In genomic region chr11:12037075-12037686, GRCm38 (mm10) we compare ENCODE assay signal across 8 mouse cellular contexts. TPM values are rescaled to one million over a fixed set of nuclear protein-coding genes. Genes with fewer than 3 reads are reported as not detected.
DNase-seq lines count a peak whose midpoint lies in the region; ATAC-seq lines count a peak whose summit lies in the region.

No protein-coding gene starts in this region.

- peak; percentile 75 for ATAC-seq in embryonic facial prominence, embryonic 13.5 days (ENCODE audit: insufficient number of reproducible peaks, insufficient read depth, low FRiP score, low TSS enrichment, low read depth)
- peak; percentile 67 for ATAC-seq in heart, embryonic 13.5 days (ENCODE audit: extremely low read depth, insufficient number of reproducible peaks, low FRiP score, low TSS enrichment)
- ATAC-seq in kidney, embryonic 16.5 days (ENCODE audit: low FRiP score, low TSS enrichment) = peak; percentile 86

- peak overlapping the region; percentile 67 for H3K4me2 ChIP-seq in embryonic facial prominence, embryonic 13.5 days
- peak overlapping the region; percentile 71 for H3K4me2 ChIP-seq in heart, embryonic 13.5 days
- peak overlapping the region; percentile 65 for H3K4me2 ChIP-seq in kidney, embryonic 16.5 days (replicated peaks; ENCODE audit: low read depth, low read length)

- peaks cover 6% of the 10 kb centered on the region; the same call in 1 of the 2 replicates for H3K4me1 ChIP-seq in embryonic facial prominence, embryonic 13.5 days
- H3K4me1 ChIP-seq in heart, embryonic 13.5 days = peaks cover 19% of the 10 kb centered on the region
- H3K4me1 ChIP-seq in kidney, embryonic 16.5 days (ENCODE audit: insufficient read depth, low read length) = peaks cover 9% of the 10 kb centered on the region

- peaks cover 96% of the 10 kb centered on the region for H3K27me3 ChIP-seq in embryonic facial prominence, embryonic 13.5 days
- peaks cover 95% of the 10 kb centered on the region for H3K27me3 ChIP-seq in heart, embryonic 13.5 days (replicated peaks)
- H3K27me3 ChIP-seq in kidney, embryonic 16.5 days (ENCODE audit: insufficient read depth, low read length) = peaks cover 68% of the 10 kb centered on the region

- H3K4me3 ChIP-seq in embryonic facial prominence, embryonic 13.5 days = peak overlapping the region; percentile 63
- peak overlapping the region; percentile 78 for H3K4me3 ChIP-seq in heart, embryonic 13.5 days
- H3K4me3 ChIP-seq in kidney, embryonic 16.5 days (ENCODE audit: low read length) = peak overlapping the region; percentile 58

- H3K36me3 ChIP-seq in embryonic facial prominence, embryonic 13.5 days = no peaks in the 10 kb centered on the region
- peaks cover 3% of the 10 kb centered on the region; the same call in 1 of the 2 replicates for H3K36me3 ChIP-seq in heart, embryonic 13.5 days
- H3K36me3 ChIP-seq in kidney, embryonic 16.5 days (ENCODE audit: insufficient read depth, low read length) = no peaks in the 10 kb centered on the region

- H3K9ac ChIP-seq in embryonic facial prominence, embryonic 13.5 days = peak overlapping the region; percentile 96
- H3K9ac ChIP-seq in heart, embryonic 13.5 days = peak overlapping the region; percentile 98
- H3K9ac ChIP-seq in kidney, embryonic 16.5 days (replicated peaks; ENCODE audit: low read length) = peak overlapping the region; percentile 87

- WGBS in embryonic facial prominence, embryonic 13.5 days = under 1% methylated on average over 64 of the region's 93 CpGs
- whole genome bisulfite sequencing in heart, embryonic 13.5 days = under 1% methylated on average over 62 of the region's 93 CpGs
- WGBS in kidney, embryonic 16.5 days = 1% methylated on average over 50 of the region's 93 CpGs

- H3K27ac ChIP-seq in embryonic facial prominence, embryonic 13.5 days = peak overlapping the region; percentile 94
- peak overlapping the region; percentile 95 for H3K27ac ChIP-seq in heart, embryonic 13.5 days (replicated peaks)
- peak overlapping the region; percentile 90 for H3K27ac ChIP-seq in kidney, embryonic 16.5 days (ENCODE audit: low read length)

- peak; percentile 85 for DNase-seq in adrenal gland, postnatal 10 days
- DNase-seq in lung, postnatal 14 days = peak; percentile 73
- peak; percentile 75 for DNase-seq in retina, postnatal 1 day
- DNase-seq in MN1 (ENCODE audit: low spot score) = no peak
- DNase-seq in thymus, postnatal 10 days (ENCODE audit: low spot score in 2 of 2) = no peak

- H3K9me3 ChIP-seq in embryonic facial prominence, embryonic 13.5 days = no peaks in the 10 kb centered on the region
- no peaks in the 10 kb centered on the region for H3K9me3 ChIP-seq in heart, embryonic 13.5 days
- H3K9me3 ChIP-seq in kidney, embryonic 16.5 days (ENCODE audit: low read length) = no peaks in the 10 kb centered on the region; the same call in 1 of the 2 replicates

RNA-seq across cellular contexts. Expression of gene Grb10, which starts 1.3 kb away (rescaled TPM):
- 100 to 1,000 TPM; 185 to 186 TPM for total RNA-seq in adrenal gland, postnatal 10 days (2021)
- polyA plus RNA-seq in embryonic facial prominence, embryonic 13.5 days (2015; fragmentation: Nextera tagmentation; extraction: Ambion mirVana) = 444 and 498 TPM in 2 replicates
- polyA plus RNA-seq in heart, embryonic 13.5 days (2015; fragmentation: Nextera tagmentation; extraction: Ambion mirVana) = 494 and 545 TPM in 2 replicates
- 374 and 409 TPM in 2 replicates for polyA plus RNA-seq in kidney, embryonic 16.5 days (2015; fragmentation: Nextera tagmentation; extraction: Ambion mirVana)

Comparison
In these comparisons a context has a peak if more than half of its experiments do, and no peak if none do; other contexts are left out.
1. DNase-seq: peak in adrenal gland, postnatal 10 days (single experiment), lung, postnatal 14 days (single experiment) and retina, postnatal 1 day (single experiment); none in MN1 (single experiment) and thymus, postnatal 10 days (0 of 2).
2. Peak in every context shown above with its lines, with median percentiles within 50 percentile points of each other: ATAC-seq, H3K27ac ChIP-seq, H3K4me2 ChIP-seq, H3K4me3 ChIP-seq and H3K9ac ChIP-seq.